Mouse (Mus musculus) liver, embryonic 16.5 days (tissue): ENCODE data around the gene Chd2. TPM values are rescaled to one million over a fixed set of nuclear protein-coding genes. Genes with fewer than 3 reads are reported as not detected.

Experiments used
- ATAC-seq: fragments of 200-750 bp; cut with Nextera tagmentation; 2 replicates; pipeline ENCODE4 v1.8.0; 2017; ENCODE audit warnings: low read depth, mild to moderate bottlenecking, moderate number of reproducible peaks, moderate library complexity
- H3K27ac ChIP-seq: fragments of 300-500 bp; sonication (generic); 2 replicates; pipeline ENCODE4 v1.5.1; 2014; ENCODE audit warnings: mild to moderate bottlenecking, low read length
- H3K27me3 ChIP-seq: fragments of 300-500 bp; sonication (generic); 2 replicates; pipeline ENCODE4 v1.6.1; 2014; ENCODE audit warnings: low read depth, low read length, mixed read lengths; ENCODE audit not compliant: control insufficient read depth, insufficient read depth
- H3K36me3 ChIP-seq: fragments of 300-500 bp; sonication (generic); 2 replicates; pipeline ENCODE4 v1.6.1; 2014; ENCODE audit warnings: mild to moderate bottlenecking; ENCODE audit not compliant: control insufficient read depth, insufficient read depth
- H3K4me1 ChIP-seq: fragments of 300-500 bp; sonication (generic); 2 replicates; pipeline ENCODE4 v1.6.1; 2014; ENCODE audit warnings: low read depth, low read length, mixed read lengths; ENCODE audit not compliant: control insufficient read depth
- H3K4me2 ChIP-seq: fragments of 300-500 bp; sonication (generic); 2 replicates; pipeline ENCODE4 v1.6.1; 2014; ENCODE audit warnings: low read depth, low read length, mixed read lengths
- H3K4me3 ChIP-seq: fragments of 300-500 bp; sonication (generic); 2 replicates; pipeline ENCODE4 v1.5.1; 2014; ENCODE audit warnings: low read depth, mild to moderate bottlenecking, low read length
- H3K9ac ChIP-seq: fragments of 300-500 bp; sonication (generic); 2 replicates; pipeline ENCODE4 v1.6.1; 2014; ENCODE audit warnings: low read depth, low read length
- H3K9me3 ChIP-seq: fragments of 300-500 bp; sonication (generic); replicated peaks from 2 replicates; pipeline ENCODE4 v1.6.1; 2016; ENCODE audit warnings: low read length; ENCODE audit not compliant: control insufficient read depth
- WGBS: fragments of 180-500 bp; shearing (Covaris S2); extraction: QIAGEN DNeasy Blood & Tissue Kit; methylation state at CpG from one replicate; pipeline ENCODE4 v1.1.7; 2014; ENCODE audit not compliant: insufficient replicate concordance; 5-methylcytosine and 5-hydroxymethylcytosine counted together
- polyA plus RNA-seq: library from polyadenylated mRNA; unstranded; fragments of >200 nt; fragmentation: Nextera tagmentation; extraction: Ambion mirVana; gene quantifications from 2 replicates; pipeline ENCODE4 v1.2.1, GENCODE M21; 2015

Gene Chd2
- polyA plus RNA-seq, 1 experiment from 2014 or later: 24.7 TPM

- Histone ChIP-seq H3K36me3 (peaks cover 39% of the 10 kb centered on the region), H3K9ac (no peak overlapping the region), H3K4me3 (no peak overlapping the region), H3K27ac (no peak overlapping the region), H3K9me3 (no peaks in the 10 kb centered on the region), H3K27me3 (no peaks in the 10 kb centered on the region), H3K4me1 (peaks cover 19% of the 10 kb centered on the region), H3K4me2 (no peak overlapping the region)
- peak; percentile 72 for ATAC-seq
- WGBS: 30% methylated on average over 10 of the region's 10 CpGs
These were observed 5.2 kb upstream of the Chd2 start for GRCm38 (mm10) chr7:73546561-73547510.

GRCm38 (mm10) chr7:73545004-73545403 is 3.4 kb upstream of the Chd2 start:
- H3K27me3 ChIP-seq: no peaks in the 10 kb centered on the region
- 69% methylated on average over 4 of the region's 4 CpGs for WGBS
- H3K9me3 ChIP-seq: no peaks in the 10 kb centered on the region
- H3K4me3 ChIP-seq: no peak overlapping the region
- peaks cover 33% of the 10 kb centered on the region for H3K36me3 ChIP-seq
- H3K4me1 ChIP-seq: peaks cover 21% of the 10 kb centered on the region
- no peak for ATAC-seq
- H3K27ac ChIP-seq: no peak overlapping the region
- H3K4me2 ChIP-seq: no peak overlapping the region
- no peak overlapping the region for H3K9ac ChIP-seq

- Histone ChIP-seq H3K9me3 (no peaks in the 10 kb centered on the region), H3K4me3 (no peak overlapping the region), H3K4me2 (no peak overlapping the region), H3K27ac (no peak overlapping the region), H3K36me3 (peaks cover 20% of the 10 kb centered on the region), H3K27me3 (no peaks in the 10 kb centered on the region), H3K4me1 (peaks cover 13% of the 10 kb centered on the region), H3K9ac (no peak overlapping the region)
- 82% methylated on average over 7 of the region's 7 CpGs for WGBS
- ATAC-seq: no peak
These were observed 662 bp upstream of the Chd2 start for GRCm38 (mm10) chr7:73542131-73542853.

DNA sequence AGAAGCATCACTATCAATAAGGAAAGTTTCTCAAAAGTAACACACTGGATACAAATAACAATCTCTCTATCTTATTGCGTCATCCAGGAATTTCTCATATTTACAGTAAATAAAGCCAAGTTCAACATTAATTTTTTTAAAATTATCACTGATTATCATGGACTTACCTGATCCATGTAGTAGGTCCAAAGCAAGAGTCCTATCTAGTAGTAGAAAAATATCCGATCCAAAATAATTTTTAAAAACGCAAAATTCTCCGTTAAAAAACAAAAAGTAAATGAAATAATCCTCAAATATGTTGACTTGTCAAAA is 595 bp downstream of the Chd2 start:
- under 1% methylated on average over 4 of the region's 4 CpGs for WGBS
- no peak for ATAC-seq
- H3K9ac ChIP-seq: peak overlapping the region; percentile 96
- peak overlapping the region; percentile 63; the same call in 1 of the 2 replicates for H3K4me2 ChIP-seq
- H3K9me3 ChIP-seq: no peaks in the 10 kb centered on the region
- H3K27me3 ChIP-seq: no peaks in the 10 kb centered on the region
- peaks cover 20% of the 10 kb centered on the region for H3K36me3 ChIP-seq
- peaks cover 13% of the 10 kb centered on the region for H3K4me1 ChIP-seq
- peak overlapping the region; percentile 81 for H3K4me3 ChIP-seq
- H3K27ac ChIP-seq: peak overlapping the region; percentile 99

DNA sequence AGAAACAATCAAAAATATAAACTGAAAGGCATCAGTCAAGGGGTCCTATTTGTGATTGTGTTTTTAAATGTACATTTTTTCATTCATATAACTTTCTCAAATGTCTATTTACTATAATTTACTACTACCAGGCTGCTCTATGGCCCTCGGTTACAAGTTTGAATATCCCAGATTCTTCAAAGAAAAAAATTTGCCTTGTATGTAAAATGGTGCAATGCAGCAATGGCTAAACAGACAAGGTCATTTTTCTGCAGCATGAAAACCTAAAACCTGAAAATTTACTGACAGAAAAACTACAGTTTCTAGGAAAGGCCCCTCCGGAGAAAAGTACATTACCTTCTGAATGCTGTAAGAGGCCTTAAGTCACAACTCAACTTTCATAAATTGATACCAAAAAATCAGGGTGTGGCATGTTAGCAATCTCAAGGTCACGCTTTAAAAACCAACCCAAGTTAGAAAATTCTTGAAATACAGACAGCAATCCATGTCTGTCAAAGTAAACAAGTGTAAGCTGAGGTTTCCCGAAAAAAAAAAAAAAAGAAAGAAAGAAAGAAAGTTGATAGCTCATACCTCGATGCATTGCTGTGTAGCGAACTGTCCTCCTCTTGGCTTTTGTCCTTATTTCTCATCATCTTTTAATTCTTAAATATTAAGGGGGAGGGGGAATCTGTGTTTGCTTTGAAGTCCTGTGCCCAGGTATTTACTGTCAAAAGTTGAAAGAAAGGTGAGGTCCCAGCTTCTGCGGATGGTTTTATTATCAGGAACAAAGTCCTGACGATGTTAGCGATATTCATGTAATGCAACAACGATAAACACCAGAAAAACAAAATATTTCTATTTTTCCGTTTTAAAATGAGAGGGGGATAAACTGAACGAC is 1.2 kb downstream of the Chd2 start:
- Histone ChIP-seq H3K27me3 (no peaks in the 10 kb centered on the region), H3K27ac (peak overlapping the region; percentile 80), H3K4me2 (peak overlapping the region; percentile 62), H3K4me1 (peaks cover 19% of the 10 kb centered on the region), H3K9ac (peak overlapping the region; percentile 72), H3K36me3 (peaks cover 20% of the 10 kb centered on the region), H3K4me3 (peak overlapping the region; percentile 67), H3K9me3 (no peaks in the 10 kb centered on the region)
- no peak for ATAC-seq
- WGBS: under 1% methylated on average over 12 of the region's 12 CpGs

- Histone ChIP-seq H3K9me3 (no peaks in the 10 kb centered on the region), H3K27ac (peak overlapping the region; percentile 66; the same call in 1 of the 2 replicates), H3K4me2 (peak overlapping the region; percentile 84), H3K36me3 (peaks cover 15% of the 10 kb centered on the region), H3K9ac (peak overlapping the region; percentile 66), H3K4me1 (peaks cover 23% of the 10 kb centered on the region), H3K4me3 (peak overlapping the region; percentile 64), H3K27me3 (no peaks in the 10 kb centered on the region)
- WGBS: 22% methylated on average over 2 of the region's 2 CpGs
- ATAC-seq: no peak
These were observed 2.4 kb downstream of the Chd2 start for GRCm38 (mm10) chr7:73539116-73539682.

DNA sequence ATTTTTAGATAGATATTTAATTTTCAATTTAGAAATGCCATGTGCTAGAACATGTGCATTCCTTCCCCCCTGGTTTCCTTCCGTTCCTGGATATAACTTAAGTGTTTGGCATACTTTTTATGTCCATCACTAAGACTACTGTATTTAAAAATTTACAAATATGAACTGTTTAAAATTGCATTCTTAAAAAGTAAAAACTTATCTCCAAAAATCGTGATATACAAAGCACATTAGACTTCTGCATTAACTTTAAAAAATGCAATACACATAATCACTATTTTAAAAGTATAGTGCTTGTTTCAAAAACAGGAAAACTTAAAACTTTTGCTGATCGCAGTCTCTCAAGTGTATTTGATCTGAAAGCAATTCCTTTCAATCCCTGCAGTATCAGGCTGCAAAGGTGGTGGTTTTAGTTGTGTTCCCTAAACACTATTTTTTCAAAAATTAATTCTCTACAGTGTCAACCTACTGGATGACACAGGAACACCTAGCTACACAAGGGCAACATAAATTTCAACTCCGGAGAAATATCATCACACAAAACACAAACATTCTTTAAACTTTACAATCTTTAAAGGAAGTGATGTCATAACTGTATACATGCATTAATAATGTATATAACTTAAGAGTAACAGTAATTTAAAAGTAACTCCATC is 3.1 kb downstream of the Chd2 start:
- 6% methylated on average over 4 of the region's 4 CpGs for WGBS
- peak overlapping the region; percentile 84 for H3K4me2 ChIP-seq
- no peaks in the 10 kb centered on the region for H3K27me3 ChIP-seq
- peaks cover 12% of the 10 kb centered on the region for H3K36me3 ChIP-seq
- ATAC-seq: no peak
- H3K4me3 ChIP-seq: peak overlapping the region; percentile 60
- peaks cover 28% of the 10 kb centered on the region for H3K4me1 ChIP-seq
- peak overlapping the region; percentile 92 for H3K27ac ChIP-seq
- H3K9me3 ChIP-seq: no peaks in the 10 kb centered on the region
- H3K9ac ChIP-seq: peak overlapping the region; percentile 55
